Mouse (Mus musculus) olfactory bulb, adult 2 months (tissue): ENCODE data around the gene Tmprss5. TPM values are rescaled to one million over a fixed set of nuclear protein-coding genes. Genes with fewer than 3 reads are reported as not detected.

ENCODE experiments used
- H3K27ac ChIP-seq: fragments of 200-500 bp; 2 replicates; pipeline ENCODE4 v1.5.1; 2012; ENCODE audit warnings: low read depth, low read length; ENCODE audit not compliant: insufficient read depth
- H3K4me1 ChIP-seq: fragments of 200-500 bp; 2 replicates; pipeline ENCODE4 v1.6.1; 2012; ENCODE audit warnings: low read length; ENCODE audit not compliant: control insufficient read depth, insufficient read depth
- H3K4me3 ChIP-seq: fragments of 200-500 bp; 2 replicates; pipeline ENCODE4 v1.5.1; 2012; ENCODE audit warnings: mild to moderate bottlenecking, low read depth, low read length, moderate library complexity; ENCODE audit not compliant: insufficient read depth
- CTCF ChIP-seq: fragments of 200-500 bp; IDR thresholded peaks from 2 replicates; pipeline ENCODE4 v1.5.1; 2012; ENCODE audit warnings: low read depth, mild to moderate bottlenecking, low read length, moderate library complexity; ENCODE audit not compliant: insufficient read depth
- POLR2A ChIP-seq: fragments of 200-500 bp; IDR thresholded peaks from 2 replicates; pipeline ENCODE4 v1.6.1; 2012; ENCODE audit warnings: mild to moderate bottlenecking, low read depth, low read length, moderate library complexity; ENCODE audit not compliant: insufficient read depth
- WGBS: fragments of 180-500 bp; shearing (Covaris S2); methylation state at CpG from one replicate; pipeline ENCODE4 v1.1.7; 2018; 5-methylcytosine and 5-hydroxymethylcytosine counted together
- polyA plus RNA-seq: library from polyadenylated mRNA; stranded (reverse); fragments of >200 nt; gene quantifications from 2 replicates; pipeline ENCODE4 v1.2.4, GENCODE M21; 2012; ENCODE audit warnings: low replicate concordance; ENCODE audit not compliant: missing spikeins, insufficient read depth, insufficient read length

Tmprss5 gene
- polyA plus RNA-seq, 1 experiment, result not detected

- Histone ChIP-seq H3K4me1 (no peaks in the 10 kb centered on the region), H3K27ac (no peak overlapping the region), H3K4me3 (no peak overlapping the region)
- WGBS, result 92% methylated on average over 8 of the region's 8 CpGs
- TF ChIP-seq CTCF (no peak), POLR2A (no peak)
Measured at GRCm38 (mm10) chr9:49145776-49146175, 64.7 kb downstream of the Tmprss5 start.

- Histone ChIP-seq H3K4me3 (no peak overlapping the region), H3K27ac (no peak overlapping the region), H3K4me1 (no peaks in the 10 kb centered on the region)
- TF ChIP-seq CTCF (no peak), POLR2A (no peak)
- WGBS, result 70% methylated on average over 3 of the region's 3 CpGs
Measured at GRCm38 (mm10) chr9:49147031-49147430, 66.0 kb downstream of the Tmprss5 start.

Other genes starting within 250 kb of the Tmprss5 start
- gene Zbtb16, start 245.0 kb upstream of the Tmprss5 start, polyA plus RNA-seq, result not detected in 2 replicates
- not detected in 2 replicates for gene Htr3a, start 170.2 kb upstream of the Tmprss5 start, polyA plus RNA-seq
- not detected in 2 replicates for gene Htr3b, start 116.3 kb upstream of the Tmprss5 start, polyA plus RNA-seq
- not detected in 2 replicates for gene Usp28, start 95.9 kb upstream of the Tmprss5 start, polyA plus RNA-seq
- not detected in 2 replicates for gene Zw10, start 25.6 kb upstream of the Tmprss5 start, polyA plus RNA-seq
- not detected in 2 replicates for gene Gm4894, start 169.3 kb downstream of the Tmprss5 start, polyA plus RNA-seq